Mouse (Mus musculus): ENCODE results near the gene Slc37a3.

DNA sequence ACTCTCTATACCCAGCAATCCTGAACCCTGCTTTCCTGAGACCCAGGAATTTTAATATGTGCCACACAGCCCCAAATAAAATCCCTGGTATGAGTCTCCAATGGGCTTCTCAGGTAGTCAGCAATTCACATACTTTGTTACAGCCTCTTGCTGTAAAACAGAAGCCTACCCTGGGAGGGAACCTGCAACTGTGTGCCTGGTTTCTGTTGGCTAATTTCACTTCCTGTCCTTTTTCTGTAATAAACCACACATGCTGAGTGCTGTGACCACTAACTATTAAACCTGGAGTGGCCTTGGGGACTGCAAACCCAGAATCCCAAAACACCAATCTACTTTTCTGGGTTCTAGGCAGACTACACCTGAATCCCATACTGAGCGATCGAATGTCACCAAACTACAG lies 14.8 kb downstream of the Slc37a3 start:
- no peak for TF ChIP-seq POLR2A (IDR thresholded peaks at IDR 0.05; ENCODE audit: low read depth, low read length)
- TF ChIP-seq CTCF (IDR thresholded peaks at IDR 0.05; ENCODE audit: extremely low read depth, insufficient read length, insufficient replicate concordance, low read depth, low read length), result no peak
